Comparison of ENCODE assay signal across 24 mouse cellular contexts in genomic region chr2:74731055-74731454, GRCm38 (mm10). TPM values are rescaled to one million over a fixed set of nuclear protein-coding genes. Genes with fewer than 3 reads are reported as not detected.
DNase-seq lines count a peak whose midpoint lies in the region; ATAC-seq lines count a peak whose summit lies in the region.
"Had no signal": no experiment of that assay in that cellular context is flagged by ENCODE, and none has a peak within 500 bp of the region (broad histone marks: within the 10 kb centered on the region; RNA-seq: fewer than 3 reads in every experiment).

No protein-coding gene starts in this region.

- ATAC-seq in kidney, embryonic 16.5 days (ENCODE audit: low FRiP score, low TSS enrichment): no peak
- no peak for ATAC-seq in hindbrain, embryonic 11.5 days (ENCODE audit: low FRiP score)
- no peak for ATAC-seq in neural tube, embryonic 15.5 days (ENCODE audit: low FRiP score)
- ATAC-seq: forebrain, embryonic 15.5 days; liver, embryonic 12.5 days; midbrain, embryonic 15.5 days had no signal

- no peaks in the 10 kb centered on the region for H3K9me3 ChIP-seq in kidney, embryonic 16.5 days (ENCODE audit: low read length)
- no peaks in the 10 kb centered on the region for H3K9me3 ChIP-seq in hindbrain, embryonic 11.5 days (ENCODE audit: control insufficient read depth, low read length)
- no peaks in the 10 kb centered on the region for H3K9me3 ChIP-seq in limb, embryonic 10.5 days (replicated peaks)
- H3K9me3 ChIP-seq in neural tube, embryonic 15.5 days (replicated peaks): no peaks in the 10 kb centered on the region
- H3K9me3 ChIP-seq: embryonic facial prominence, embryonic 13.5 days; forebrain, embryonic 15.5 days; heart, embryonic 13.5 days; liver, embryonic 12.5 days; midbrain, embryonic 15.5 days had no signal

- peak overlapping the region; percentile 46 for H3K9ac ChIP-seq in kidney, embryonic 16.5 days (replicated peaks; ENCODE audit: low read length)
- peak overlapping the region; percentile 76 for H3K9ac ChIP-seq in hindbrain, embryonic 11.5 days (ENCODE audit: low read depth, low read length)
- H3K9ac ChIP-seq in neural tube, embryonic 15.5 days (replicated peaks): no peak overlapping the region
- H3K9ac ChIP-seq: embryonic facial prominence, embryonic 13.5 days; forebrain, embryonic 15.5 days; heart, embryonic 13.5 days; liver, embryonic 12.5 days; midbrain, embryonic 15.5 days had no signal

- H3K27ac ChIP-seq in kidney, embryonic 16.5 days (ENCODE audit: low read length): peak overlapping the region; percentile 26; the same call in 1 of the 2 replicates
- peak overlapping the region; percentile 95 for H3K27ac ChIP-seq in hindbrain, embryonic 11.5 days (ENCODE audit: low read depth, low read length)
- H3K27ac ChIP-seq in limb, embryonic 10.5 days: no peak overlapping the region
- H3K27ac ChIP-seq in neural tube, embryonic 15.5 days (replicated peaks): peak overlapping the region; percentile 91
- H3K27ac ChIP-seq: embryonic facial prominence, embryonic 13.5 days; forebrain, embryonic 15.5 days; heart, embryonic 13.5 days; left cerebral cortex, adult 2 months; liver, embryonic 12.5 days; midbrain, embryonic 15.5 days had no signal

- H3K4me3 ChIP-seq in kidney, embryonic 16.5 days (ENCODE audit: low read length): 0 out of 2 replicates have a peak overlapping the region, but pooled peaks have one; percentile 0
- peak overlapping the region; percentile 48 for H3K4me3 ChIP-seq in hindbrain, embryonic 11.5 days (ENCODE audit: low read depth, low read length)
- no peak overlapping the region for H3K4me3 ChIP-seq in limb, embryonic 10.5 days
- no peak overlapping the region for H3K4me3 ChIP-seq in neural tube, embryonic 15.5 days (replicated peaks)
- H3K4me3 ChIP-seq: embryonic facial prominence, embryonic 13.5 days; forebrain, embryonic 15.5 days; heart, embryonic 13.5 days; left cerebral cortex, adult 2 months; liver, embryonic 12.5 days; midbrain, embryonic 15.5 days; myocyte had no signal

- peaks cover 7% of the 10 kb centered on the region; the same call in 1 of the 2 replicates for H3K36me3 ChIP-seq in kidney, embryonic 16.5 days (ENCODE audit: insufficient read depth, low read length)
- no peaks in the 10 kb centered on the region for H3K36me3 ChIP-seq in hindbrain, embryonic 11.5 days (ENCODE audit: control insufficient read depth, insufficient read depth, low read length)
- H3K36me3 ChIP-seq in limb, embryonic 10.5 days: peaks cover 34% of the 10 kb centered on the region
- no peaks in the 10 kb centered on the region for H3K36me3 ChIP-seq in neural tube, embryonic 15.5 days
- H3K36me3 ChIP-seq: embryonic facial prominence, embryonic 13.5 days; forebrain, embryonic 15.5 days; heart, embryonic 13.5 days; liver, embryonic 12.5 days; midbrain, embryonic 15.5 days had no signal

- DNase-seq in kidney, postnatal 25 days: no peak
- DNase-seq in hindbrain, embryonic 11.5 days (ENCODE audit: low spot score): no peak
- DNase-seq in limb, embryonic 10.5 days (ENCODE audit: low spot score): peak; percentile 39
- no peak for DNase-seq in lung, postnatal 14 days
- DNase-seq in frontal cortex, postnatal 10 days (ENCODE audit: low spot score in 2 of 2): no peak
- DNase-seq: adrenal gland, adult 2 months; cerebellum, adult 8-10 months; kidney, adult 11 months; left cerebral cortex, postnatal 4 days; lung, adult 2 months; lung, postnatal 36 days; right cerebral cortex, adult 18-20 months; spleen, adult 18-20 months; thymus, postnatal 25 days had no signal

- H3K4me2 ChIP-seq in kidney, embryonic 16.5 days (replicated peaks; ENCODE audit: low read depth, low read length): peak overlapping the region; percentile 8
- H3K4me2 ChIP-seq in hindbrain, embryonic 11.5 days (replicated peaks; ENCODE audit: low read depth, low read length): peak overlapping the region; percentile 54
- peak overlapping the region; percentile 58 for H3K4me2 ChIP-seq in neural tube, embryonic 15.5 days
- H3K4me2 ChIP-seq: embryonic facial prominence, embryonic 13.5 days; forebrain, embryonic 15.5 days; heart, embryonic 13.5 days; liver, embryonic 12.5 days; midbrain, embryonic 15.5 days had no signal

- H3K4me1 ChIP-seq in kidney, embryonic 16.5 days (ENCODE audit: insufficient read depth, low read length): peaks cover 81% of the 10 kb centered on the region
- H3K4me1 ChIP-seq in hindbrain, embryonic 11.5 days (replicated peaks; ENCODE audit: control insufficient read depth, insufficient read depth, low read length): no peaks in the 10 kb centered on the region; the same call in 1 of the 2 replicates
- peaks cover 100% of the 10 kb centered on the region for H3K4me1 ChIP-seq in limb, embryonic 10.5 days
- H3K4me1 ChIP-seq in neural tube, embryonic 15.5 days: peaks cover 92% of the 10 kb centered on the region

- H3K27me3 ChIP-seq in kidney, embryonic 16.5 days (ENCODE audit: insufficient read depth, low read length): peaks cover 7% of the 10 kb centered on the region; the same call in 1 of the 2 replicates
- peaks cover 85% of the 10 kb centered on the region for H3K27me3 ChIP-seq in hindbrain, embryonic 11.5 days (ENCODE audit: control insufficient read depth, insufficient read depth, low read length)
- H3K27me3 ChIP-seq in limb, embryonic 10.5 days (ENCODE audit: low read depth, poor library complexity, severe bottlenecking): peaks cover 89% of the 10 kb centered on the region
- no peaks in the 10 kb centered on the region for H3K27me3 ChIP-seq in neural tube, embryonic 15.5 days (replicated peaks)

RNA-seq across cellular contexts. Expression of gene Gm28230, which starts 4.5 kb away (rescaled TPM):
- 1.3 and 2.1 TPM in 2 replicates for polyA plus RNA-seq in kidney, embryonic 16.5 days (2015; fragmentation: Nextera tagmentation; extraction: Ambion mirVana)
- polyA plus RNA-seq in hindbrain, embryonic 11.5 days (2014; fragmentation: Nextera tagmentation; extraction: Ambion mirVana): 0.73 and 0.89 TPM in 2 replicates
- polyA plus RNA-seq in limb, embryonic 10.5 days (2016; fragmentation: Nextera tagmentation; extraction: Ambion mirVana): 0.70 and 0.79 TPM in 2 replicates
- 0.96 and 2.0 TPM in 2 replicates for polyA plus RNA-seq in neural tube, embryonic 15.5 days (2015; fragmentation: Nextera tagmentation; extraction: Ambion mirVana)
- polyA plus RNA-seq: C2C12; forebrain, embryonic 15.5 days; liver, embryonic 12.5 days; midbrain, embryonic 15.5 days; myocyte had no signal

RNA-seq across cellular contexts. Expression of gene Hoxd4, which starts 19.3 kb away (rescaled TPM):
- 4.5 and 4.9 TPM in 2 replicates for polyA plus RNA-seq in kidney, embryonic 16.5 days (2015; fragmentation: Nextera tagmentation; extraction: Ambion mirVana)
- polyA plus RNA-seq in hindbrain, embryonic 11.5 days (2014; fragmentation: Nextera tagmentation; extraction: Ambion mirVana): 3.3 and 3.7 TPM in 2 replicates
- polyA plus RNA-seq in limb, embryonic 10.5 days (2016; fragmentation: Nextera tagmentation; extraction: Ambion mirVana): 1.2 and 2.3 TPM in 2 replicates
- polyA plus RNA-seq in neural tube, embryonic 15.5 days (2015; fragmentation: Nextera tagmentation; extraction: Ambion mirVana): 4.3 and 4.5 TPM in 2 replicates
- polyA plus RNA-seq: C2C12; embryonic facial prominence, embryonic 13.5 days; forebrain, embryonic 15.5 days; heart, embryonic 13.5 days; liver, embryonic 12.5 days; midbrain, embryonic 15.5 days; myocyte had no signal

RNA-seq across cellular contexts. Expression of gene Hoxd3, which starts 19.3 kb away (rescaled TPM):
- polyA plus RNA-seq in kidney, embryonic 16.5 days (2015; fragmentation: Nextera tagmentation; extraction: Ambion mirVana): 14.6 and 15.4 TPM in 2 replicates
- polyA plus RNA-seq in hindbrain, embryonic 11.5 days (2014; fragmentation: Nextera tagmentation; extraction: Ambion mirVana): 49.5 and 58.0 TPM in 2 replicates
- 1.4 and 3.0 TPM in 2 replicates for polyA plus RNA-seq in limb, embryonic 10.5 days (2016; fragmentation: Nextera tagmentation; extraction: Ambion mirVana)
- polyA plus RNA-seq in neural tube, embryonic 15.5 days (2015; fragmentation: Nextera tagmentation; extraction: Ambion mirVana): 14.5 and 29.1 TPM in 2 replicates
- polyA plus RNA-seq: C2C12; forebrain, embryonic 15.5 days; myocyte had no signal

RNA-seq across cellular contexts. Expression of gene Hoxd8, which starts 26.6 kb away (rescaled TPM):
- polyA plus RNA-seq in kidney, embryonic 16.5 days (2015; fragmentation: Nextera tagmentation; extraction: Ambion mirVana): 41.0 and 45.6 TPM in 2 replicates
- polyA plus RNA-seq in hindbrain, embryonic 11.5 days (2014; fragmentation: Nextera tagmentation; extraction: Ambion mirVana): 0.19 and 0.50 TPM in 2 replicates
- 11.6 and 17.4 TPM in 2 replicates for polyA plus RNA-seq in limb, embryonic 10.5 days (2016; fragmentation: Nextera tagmentation; extraction: Ambion mirVana)
- polyA plus RNA-seq in neural tube, embryonic 15.5 days (2015; fragmentation: Nextera tagmentation; extraction: Ambion mirVana): 12.4 and 12.5 TPM in 2 replicates
- polyA plus RNA-seq: C2C12, myocyte had no signal

RNA-seq across cellular contexts. Expression of gene Hoxd1, which starts 31.7 kb away (rescaled TPM):
- 0.99 and 1.00 TPM in 2 replicates for polyA plus RNA-seq in kidney, embryonic 16.5 days (2015; fragmentation: Nextera tagmentation; extraction: Ambion mirVana)
- polyA plus RNA-seq in hindbrain, embryonic 11.5 days (2014; fragmentation: Nextera tagmentation; extraction: Ambion mirVana): 1.5 and 1.7 TPM in 2 replicates
- 0.68 and 1.2 TPM in 2 replicates for polyA plus RNA-seq in limb, embryonic 10.5 days (2016; fragmentation: Nextera tagmentation; extraction: Ambion mirVana)
- polyA plus RNA-seq in neural tube, embryonic 15.5 days (2015; fragmentation: Nextera tagmentation; extraction: Ambion mirVana): 1.7 and 2.1 TPM in 2 replicates
- polyA plus RNA-seq: adrenal gland, adult 2 months; C2C12; forebrain, embryonic 15.5 days; heart, embryonic 13.5 days; liver, embryonic 12.5 days; lung, adult 2 months; midbrain, embryonic 15.5 days; myocyte had no signal

Comparison
In these comparisons a context has a peak if more than half of its experiments do, and no peak if none do; other contexts are left out.
1. H3K4me2 ChIP-seq: peak in every context shown above with its lines; median percentile 58 in neural tube, embryonic 15.5 days; 54 in hindbrain, embryonic 11.5 days; 8 in kidney, embryonic 16.5 days.
2. H3K4me3 ChIP-seq: peak in kidney, embryonic 16.5 days (single experiment) and hindbrain, embryonic 11.5 days (single experiment); none in limb, embryonic 10.5 days (single experiment) and neural tube, embryonic 15.5 days (single experiment).